Mouse (Mus musculus): Measurements from ENCODE around the gene Gdpd2. TPM values are rescaled to one million over a fixed set of nuclear protein-coding genes. Genes with fewer than 3 reads are reported as not detected.

The Gdpd2 gene
- total RNA-seq, 1 experiment from 2014 or later = 1.6 TPM

DNA sequence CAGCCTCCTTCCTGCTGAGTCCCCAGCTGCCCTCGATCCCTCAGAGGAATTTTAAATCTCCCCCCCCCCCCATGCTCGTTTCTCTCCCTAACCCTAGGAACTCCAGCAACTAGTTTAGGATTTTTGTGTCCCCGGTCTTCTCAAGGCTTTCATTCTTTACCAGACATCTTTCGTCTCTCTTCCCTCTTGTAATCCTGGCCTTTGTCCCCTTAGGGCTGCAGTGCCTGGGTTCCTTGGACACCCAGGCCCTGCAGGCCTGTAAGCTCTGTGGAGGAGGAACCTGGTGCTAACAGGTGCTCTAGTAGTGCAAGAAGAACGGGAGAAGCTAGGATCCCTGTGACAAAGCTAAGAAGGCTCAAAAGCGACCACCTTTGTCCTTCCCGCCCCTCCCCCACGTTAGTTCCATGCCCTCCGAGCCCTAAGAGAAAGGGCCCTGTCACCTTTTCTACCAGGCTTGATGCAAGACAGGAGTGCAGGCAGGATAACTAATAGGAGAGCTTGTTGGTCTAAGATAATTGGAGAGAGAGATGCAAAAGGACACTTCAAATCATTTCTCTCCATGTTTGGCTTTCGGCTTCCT, 48.1 kb downstream of the Gdpd2 start:
- DNase-seq = no peak

DNA sequence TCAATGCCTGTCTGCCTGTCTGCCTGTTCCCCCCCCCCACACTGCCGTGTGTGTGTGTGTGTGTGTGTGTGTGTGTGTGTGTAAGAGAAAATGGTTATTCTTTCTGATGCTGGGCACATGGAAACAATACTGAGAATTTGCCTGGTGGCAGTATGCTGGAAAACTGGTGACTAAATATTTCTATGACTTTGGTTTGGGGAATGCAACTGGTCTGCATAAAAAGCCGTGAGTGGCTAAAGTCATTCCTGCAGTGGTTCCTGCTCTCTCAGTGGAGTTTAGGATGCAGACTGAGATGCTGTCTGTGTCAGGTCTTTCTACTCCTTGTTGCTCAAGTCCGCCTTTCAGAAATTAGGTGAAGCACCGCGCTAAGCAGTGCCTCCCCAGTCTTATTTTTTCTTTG, 48.7 kb downstream of the Gdpd2 start:
- DNase-seq = no peak

Other genes starting within 250 kb of the Gdpd2 start
- gene Igbp1, start 235.6 kb upstream of the Gdpd2 start, total RNA-seq (2021) = 64.2 and 66.4 TPM in 2 replicates
- gene Dgat2l6, start 205.0 kb upstream of the Gdpd2 start, total RNA-seq (2021) = not detected in 2 replicates
- gene Awat1, start 157.6 kb upstream of the Gdpd2 start, total RNA-seq (2021) = not detected in 2 replicates
- 0.11 and 1.7 TPM in 2 replicates for gene P2ry4, start 135.0 kb upstream of the Gdpd2 start, total RNA-seq (2021)
- gene Arr3, start 124.4 kb upstream of the Gdpd2 start, total RNA-seq (2021) = not detected in 2 replicates
- 6.1 and 6.5 TPM in 2 replicates for gene Kif4, start 104.1 kb upstream of the Gdpd2 start, total RNA-seq (2021)
- 42.6 and 46.3 TPM in 2 replicates for gene Pdzd11, start 103.3 kb upstream of the Gdpd2 start, total RNA-seq (2021)
- gene Dlg3, start 37.8 kb downstream of the Gdpd2 start, total RNA-seq (2021) = 28.2 and 33.5 TPM in 2 replicates